Comparison of ENCODE assay signal across 10 mouse cellular contexts in the genomic region with DNA sequence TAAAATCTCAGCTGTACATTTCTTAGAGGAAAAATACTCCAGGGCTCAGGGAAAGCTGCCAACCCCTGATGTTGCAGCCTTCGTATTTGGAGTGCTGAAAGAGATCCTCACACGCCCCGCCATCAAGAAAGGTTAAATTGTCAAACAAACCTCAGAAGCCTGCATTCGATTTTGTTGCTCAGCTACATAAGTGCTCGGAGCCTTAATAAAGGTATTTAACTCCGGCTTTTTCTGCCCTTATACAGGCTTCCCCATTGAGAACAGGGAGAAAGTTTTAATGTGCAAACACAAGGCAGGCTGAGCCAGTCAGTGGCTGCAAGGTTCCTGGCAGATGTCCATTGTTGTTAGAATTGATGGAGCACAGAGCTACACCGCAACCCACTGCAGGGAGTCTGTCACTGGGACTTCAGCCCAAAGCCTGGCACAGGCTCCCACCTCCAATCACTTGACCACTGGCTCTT.
DNase-seq lines count a peak whose midpoint lies in the region; ATAC-seq and TF ChIP-seq lines count a peak whose summit lies in the region.
"Had no signal": no experiment of that assay in that cellular context is flagged by ENCODE, and none has a peak within 500 bp of the region (broad histone marks: within the 10 kb centered on the region; RNA-seq: fewer than 3 reads in every experiment).

No protein-coding gene starts in this region.

- H3K27me3 ChIP-seq in heart, embryonic 16.5 days (ENCODE audit: control insufficient read depth, insufficient read depth, low read length), result no peaks in the 10 kb centered on the region
- no peaks in the 10 kb centered on the region for H3K27me3 ChIP-seq in hindbrain, postnatal 0 days (ENCODE audit: insufficient read depth, low read length)

- H3K27ac ChIP-seq in heart, embryonic 16.5 days (ENCODE audit: low read length), result no peak overlapping the region
- peak overlapping the region; percentile 48; the same call in 1 of the 2 replicates for H3K27ac ChIP-seq in hindbrain, postnatal 0 days

- WGBS in heart, embryonic 16.5 days, result 19% methylated on average over 7 of the region's 7 CpGs
- 12% methylated on average over 7 of the region's 7 CpGs for WGBS in hindbrain, postnatal 0 days

- no peak for DNase-seq in heart, adult 8-10 months (ENCODE audit: low spot score)
- DNase-seq in 3T3-L1 (ENCODE audit: low read depth, low spot score), result peak; percentile 3
- DNase-seq in cerebellum, adult 9-10 months, result peak; percentile 59
- DNase-seq in hindbrain, postnatal 0 days (ENCODE audit: low spot score), result peak; percentile 76
- DNase-seq in urinary bladder, postnatal 25 days (ENCODE audit: low spot score), result no peak
- no peak for DNase-seq in urinary bladder, postnatal 4 days (ENCODE audit: low spot score in 2 of 2)
- DNase-seq in embryo, embryonic 10 days (ENCODE audit: low spot score), result no peak
- DNase-seq: layer of hippocampus, postnatal 36 days had no signal

- no peaks in the 10 kb centered on the region for H3K9me3 ChIP-seq in heart, embryonic 16.5 days (replicated peaks; ENCODE audit: control insufficient read depth, low read length)
- H3K9me3 ChIP-seq in hindbrain, postnatal 0 days (ENCODE audit: low read length), result no peaks in the 10 kb centered on the region

- ATAC-seq in heart, embryonic 16.5 days (replicated peaks; ENCODE audit: extremely low read depth, insufficient read depth, low FRiP score), result peak; percentile 73
- peak; percentile 46; the same call in 1 of the 2 replicates for ATAC-seq in hindbrain, postnatal 0 days

- peaks cover 16% of the 10 kb centered on the region for H3K4me1 ChIP-seq in heart, embryonic 16.5 days (ENCODE audit: control insufficient read depth, insufficient read depth, low read length)
- H3K4me1 ChIP-seq in hindbrain, postnatal 0 days (ENCODE audit: insufficient read depth, low read length), result peaks cover 10% of the 10 kb centered on the region

- no peak for TF ChIP-seq CTCF in hindbrain, postnatal 0 days (IDR thresholded peaks at IDR 0.05; ENCODE audit: low read depth)

- no peaks in the 10 kb centered on the region for H3K36me3 ChIP-seq in heart, embryonic 16.5 days (ENCODE audit: control insufficient read depth, insufficient read depth)
- H3K36me3 ChIP-seq in hindbrain, postnatal 0 days (ENCODE audit: insufficient read depth, low read length), result no peaks in the 10 kb centered on the region

- no peak overlapping the region for H3K4me3 ChIP-seq in heart, embryonic 16.5 days (ENCODE audit: low read length)
- H3K4me3 ChIP-seq in hindbrain, postnatal 0 days (ENCODE audit: low read length), result no peak overlapping the region
- H3K4me3 ChIP-seq: myocyte had no signal

- H3K4me2 ChIP-seq in heart, embryonic 16.5 days (ENCODE audit: low read depth, low read length), result peak overlapping the region; percentile 24; the same call in 1 of the 2 replicates
- H3K4me2 ChIP-seq in hindbrain, postnatal 0 days (ENCODE audit: low read depth, low read length), result peak overlapping the region; percentile 25; the same call in 1 of the 2 replicates

- H3K9ac ChIP-seq in heart, embryonic 16.5 days (ENCODE audit: low read length), result no peak overlapping the region
- H3K9ac ChIP-seq in hindbrain, postnatal 0 days (replicated peaks; ENCODE audit: low read length), result no peak overlapping the region

Comparison
In these comparisons a context has a peak if more than half of its experiments do, and no peak if none do; other contexts are left out.
1. DNase-seq: peak in 3T3-L1 (single experiment), cerebellum, adult 9-10 months (single experiment) and hindbrain, postnatal 0 days (single experiment); none in heart, adult 8-10 months (single experiment), urinary bladder, postnatal 25 days (single experiment), urinary bladder, postnatal 4 days (0 of 2) and embryo, embryonic 10 days (single experiment).